Mouse (Mus musculus) kidney, adult 18-20 months (tissue): ENCODE data around the gene Hddc2.
"Not testable (repeated sequence)": the region's sequence is repeated elsewhere in the genome, so short reads cannot be mapped to it uniquely, and the experiment has no call there.

Experiments used
- DNase-seq: peaks from one replicate; pipeline ENCODE4 v3.0.0; 2021

Hddc2 gene

DNA sequence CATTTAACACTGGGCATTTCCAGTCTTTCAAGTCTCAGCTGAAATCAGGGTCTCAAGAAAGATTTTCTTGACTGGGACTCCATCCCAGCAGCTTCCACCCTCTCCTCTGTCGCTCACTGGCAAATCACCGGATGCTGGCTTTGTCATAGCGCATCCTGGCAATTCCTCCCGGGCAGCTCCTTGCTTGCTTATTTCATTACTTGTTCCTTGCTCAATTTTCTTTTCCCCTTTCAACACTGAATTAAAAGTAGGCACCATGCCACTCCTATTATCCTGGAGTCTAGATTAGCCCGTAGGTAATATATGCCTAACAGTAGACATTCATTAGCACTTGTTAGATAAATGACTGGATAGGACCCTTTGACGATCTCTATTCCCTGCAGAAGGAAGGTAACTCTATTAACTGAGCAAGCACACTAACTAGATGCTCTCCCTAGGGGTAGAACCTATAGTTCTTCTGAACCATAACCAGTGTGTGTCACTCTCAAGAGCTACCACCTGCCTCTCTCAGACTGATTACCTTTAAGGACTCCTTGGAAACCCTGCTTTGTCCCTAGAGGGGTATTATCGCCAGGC lies 41.8 kb downstream of the Hddc2 start:
- DNase-seq, result no peak

DNA sequence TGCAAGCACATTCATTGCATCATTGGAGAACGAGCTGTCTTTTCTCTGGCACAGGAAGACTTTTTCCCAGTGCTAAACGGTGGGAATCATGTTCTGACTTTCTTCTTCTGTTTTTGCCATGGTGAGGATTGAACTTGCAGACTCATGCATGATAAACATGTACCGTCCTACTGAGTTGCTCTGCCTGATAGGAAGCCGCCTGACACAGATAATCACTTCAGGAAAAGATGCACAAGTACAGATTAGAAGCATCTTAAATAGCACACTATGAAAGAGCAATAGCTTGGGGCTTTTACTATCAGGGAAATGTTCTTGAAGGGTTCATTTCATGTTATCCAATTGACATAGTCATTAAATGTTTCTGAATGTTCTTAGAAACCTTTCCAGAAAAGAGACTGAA lies 46.6 kb downstream of the Hddc2 start:
- DNase-seq, result no peak

DNA sequence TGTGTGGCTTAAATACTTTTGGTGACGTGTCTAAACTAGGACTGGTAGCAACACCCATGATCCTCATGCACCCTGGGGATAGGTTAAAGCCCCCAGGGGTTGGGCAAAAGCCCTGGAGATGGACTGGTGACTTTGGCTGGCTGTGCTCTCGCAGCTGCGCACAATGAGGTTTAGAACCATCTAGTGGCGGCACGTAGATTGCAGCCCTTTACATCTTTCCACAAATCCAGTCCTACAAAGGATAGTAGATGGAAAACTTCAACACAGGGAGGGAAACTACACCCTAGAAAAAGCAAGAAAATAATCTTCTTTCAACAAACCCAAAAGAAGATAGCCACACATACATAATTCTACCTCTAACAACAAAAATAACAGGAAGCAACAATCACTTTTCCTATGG lies 57.0 kb downstream of the Hddc2 start:
- not testable (repeated sequence) for DNase-seq
